In the genomic region with DNA sequence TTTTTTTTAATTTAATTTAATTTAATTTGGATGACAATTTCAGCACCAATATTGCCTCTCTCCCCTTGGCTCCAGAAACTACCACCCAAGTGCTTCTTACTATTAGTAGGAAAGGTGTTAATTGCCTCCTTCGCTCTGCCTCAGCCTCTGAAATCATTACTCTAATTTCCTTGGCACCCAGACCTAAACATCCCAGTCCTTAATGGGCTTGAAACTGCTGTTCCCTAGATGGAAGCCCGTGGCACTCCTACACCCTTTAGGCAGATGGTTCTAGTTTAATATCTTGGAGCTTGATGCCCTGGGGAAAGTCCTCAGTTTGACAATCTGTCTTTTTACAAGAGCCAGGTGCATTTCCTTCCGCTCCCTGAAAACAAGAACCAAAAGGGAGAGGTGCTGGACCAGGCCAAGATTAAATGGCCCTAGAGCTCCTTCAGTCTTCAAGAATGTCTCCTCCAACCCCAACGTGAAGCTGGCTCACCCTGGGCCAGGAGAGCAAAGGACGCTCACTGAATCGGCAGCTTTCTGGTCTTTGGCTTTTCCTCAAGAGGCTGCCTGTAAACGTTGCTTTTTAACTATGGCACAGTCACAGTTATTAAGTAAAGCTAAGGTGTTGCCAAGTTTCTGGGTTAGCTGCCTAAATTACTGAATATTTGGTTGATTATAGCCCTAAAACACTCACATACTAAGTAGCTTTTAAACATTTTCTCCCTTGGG, we compare ENCODE assay signal across 20 mouse cellular contexts.
DNase-seq lines count a peak whose midpoint lies in the region; ATAC-seq lines count a peak whose summit lies in the region.
"Had no signal": no experiment of that assay in that cellular context is flagged by ENCODE, and none has a peak within 500 bp of the region (broad histone marks: within the 10 kb centered on the region; RNA-seq: fewer than 3 reads in every experiment).

No protein-coding gene starts in this region.

- 60% methylated on average over 7 of the region's 7 CpGs for WGBS in embryonic facial prominence, embryonic 11.5 days
- WGBS in embryonic facial prominence, embryonic 10.5 days, result 70% methylated on average over 7 of the region's 7 CpGs
- 57% methylated on average over 7 of the region's 7 CpGs for WGBS in kidney, embryonic 14.5 days
- 49% methylated on average over 7 of the region's 7 CpGs for WGBS in limb, embryonic 10.5 days

- H3K4me2 ChIP-seq in embryonic facial prominence, embryonic 11.5 days (ENCODE audit: low read depth, low read length), result no peak overlapping the region
- no peak overlapping the region for H3K4me2 ChIP-seq in kidney, embryonic 14.5 days (replicated peaks; ENCODE audit: low read depth, low read length)
- H3K4me2 ChIP-seq: intestine, embryonic 15.5 days; liver, embryonic 12.5 days had no signal

- no peak for ATAC-seq in embryonic facial prominence, embryonic 11.5 days (replicated peaks; ENCODE audit: insufficient number of reproducible peaks, low FRiP score, low TSS enrichment, low read depth)
- no peak for ATAC-seq in kidney, embryonic 14.5 days (ENCODE audit: low FRiP score, low TSS enrichment)
- ATAC-seq: intestine, embryonic 15.5 days; liver, embryonic 12.5 days had no signal

- no peak overlapping the region for H3K4me3 ChIP-seq in embryonic facial prominence, embryonic 11.5 days (ENCODE audit: low read depth, low read length)
- H3K4me3 ChIP-seq in embryonic facial prominence, embryonic 10.5 days, result no peak overlapping the region
- no peak overlapping the region for H3K4me3 ChIP-seq in kidney, embryonic 14.5 days (ENCODE audit: low read length)
- H3K4me3 ChIP-seq in brown adipose tissue, adult 24 weeks (ENCODE audit: insufficient read depth, low read depth, low read length), result no peak overlapping the region
- no peak overlapping the region for H3K4me3 ChIP-seq in limb, embryonic 10.5 days
- H3K4me3 ChIP-seq: erythroblast, embryonic 14.5 days; intestine, embryonic 15.5 days; liver, embryonic 12.5 days had no signal

- no peak overlapping the region for H3K9ac ChIP-seq in embryonic facial prominence, embryonic 11.5 days (replicated peaks; ENCODE audit: low read length)
- H3K9ac ChIP-seq in kidney, embryonic 14.5 days (ENCODE audit: low read depth, low read length), result no peak overlapping the region
- H3K9ac ChIP-seq: intestine, embryonic 15.5 days; liver, embryonic 12.5 days had no signal

- no peaks in the 10 kb centered on the region for H3K36me3 ChIP-seq in embryonic facial prominence, embryonic 11.5 days (replicated peaks; ENCODE audit: control insufficient read depth, insufficient read depth, low read depth, low read length)
- H3K36me3 ChIP-seq in embryonic facial prominence, embryonic 10.5 days (replicated peaks), result no peaks in the 10 kb centered on the region
- no peaks in the 10 kb centered on the region for H3K36me3 ChIP-seq in kidney, embryonic 14.5 days (ENCODE audit: control insufficient read depth, insufficient read depth, low read length)
- no peaks in the 10 kb centered on the region for H3K36me3 ChIP-seq in limb, embryonic 10.5 days
- H3K36me3 ChIP-seq: intestine, embryonic 15.5 days; liver, embryonic 12.5 days had no signal

- H3K27ac ChIP-seq in embryonic facial prominence, embryonic 11.5 days (replicated peaks; ENCODE audit: low read depth, low read length), result no peak overlapping the region
- no peak overlapping the region for H3K27ac ChIP-seq in embryonic facial prominence, embryonic 10.5 days (replicated peaks)
- H3K27ac ChIP-seq in kidney, embryonic 14.5 days (ENCODE audit: low read depth, low read length), result no peak overlapping the region
- H3K27ac ChIP-seq in brown adipose tissue, adult 24 weeks (replicated peaks; ENCODE audit: low read depth, low read length), result 0 out of 2 replicates have a peak overlapping the region, but pooled peaks have one; percentile 8
- H3K27ac ChIP-seq in limb, embryonic 10.5 days, result no peak overlapping the region
- H3K27ac ChIP-seq: intestine, embryonic 15.5 days; liver, embryonic 12.5 days had no signal

- peak; percentile 8 for DNase-seq in embryonic facial prominence, embryonic 11.5 days (ENCODE audit: low spot score)
- no peak for DNase-seq in embryonic facial prominence, embryonic 10.5 days (ENCODE audit: low spot score)
- DNase-seq in kidney, adult 9 months, result peak; percentile 61
- peak; percentile 34 for DNase-seq in limb, embryonic 10.5 days (ENCODE audit: low spot score)
- DNase-seq in MN1 (ENCODE audit: low spot score), result no peak
- DNase-seq in gastrocnemius, postnatal 4 days (ENCODE audit: low spot score in 2 of 2), result no peak
- DNase-seq: cerebellum, adult 18-20 months; cerebellum, postnatal 36 days; gastrocnemius, postnatal 14 days; kidney, postnatal 25 days; lung, adult 2 months; lung, postnatal 4 days; retina, postnatal 1 day; thymus, postnatal 14 days had no signal

- H3K27me3 ChIP-seq in embryonic facial prominence, embryonic 11.5 days (ENCODE audit: control insufficient read depth, insufficient read depth, low read length), result no peaks in the 10 kb centered on the region
- H3K27me3 ChIP-seq in embryonic facial prominence, embryonic 10.5 days (replicated peaks; ENCODE audit: low read depth, poor library complexity, severe bottlenecking), result no peaks in the 10 kb centered on the region
- no peaks in the 10 kb centered on the region for H3K27me3 ChIP-seq in kidney, embryonic 14.5 days (ENCODE audit: control insufficient read depth, insufficient read depth, low read length)
- no peaks in the 10 kb centered on the region for H3K27me3 ChIP-seq in limb, embryonic 10.5 days (ENCODE audit: low read depth, poor library complexity, severe bottlenecking)
- H3K27me3 ChIP-seq: CH12.LX; intestine, embryonic 15.5 days; liver, embryonic 12.5 days had no signal

- no peaks in the 10 kb centered on the region for H3K4me1 ChIP-seq in embryonic facial prominence, embryonic 11.5 days (ENCODE audit: control insufficient read depth, insufficient read depth, low read length)
- peaks cover 16% of the 10 kb centered on the region for H3K4me1 ChIP-seq in embryonic facial prominence, embryonic 10.5 days
- H3K4me1 ChIP-seq in kidney, embryonic 14.5 days (ENCODE audit: control insufficient read depth, insufficient read depth, low read length), result no peaks in the 10 kb centered on the region
- H3K4me1 ChIP-seq in brown adipose tissue, adult 24 weeks (ENCODE audit: control insufficient read depth, insufficient read depth, insufficient read length, low read length), result no peaks in the 10 kb centered on the region
- H3K4me1 ChIP-seq in limb, embryonic 10.5 days, result peaks cover 41% of the 10 kb centered on the region
- H3K4me1 ChIP-seq: intestine, embryonic 15.5 days; liver, embryonic 12.5 days had no signal

- no peaks in the 10 kb centered on the region for H3K9me3 ChIP-seq in embryonic facial prominence, embryonic 11.5 days (replicated peaks; ENCODE audit: control insufficient read depth, low read length)
- H3K9me3 ChIP-seq in embryonic facial prominence, embryonic 10.5 days, result no peaks in the 10 kb centered on the region
- H3K9me3 ChIP-seq in kidney, embryonic 14.5 days (ENCODE audit: control insufficient read depth, low read length), result no peaks in the 10 kb centered on the region
- no peaks in the 10 kb centered on the region for H3K9me3 ChIP-seq in limb, embryonic 10.5 days (replicated peaks)
- H3K9me3 ChIP-seq: intestine, embryonic 15.5 days had no signal

Comparison
In these comparisons a context has a peak if more than half of its experiments do, and no peak if none do; other contexts are left out.
1. DNase-seq: peak in embryonic facial prominence, embryonic 11.5 days (single experiment), kidney, adult 9 months (single experiment) and limb, embryonic 10.5 days (single experiment); none in embryonic facial prominence, embryonic 10.5 days (single experiment), MN1 (single experiment) and gastrocnemius, postnatal 4 days (0 of 2).